Mouse (Mus musculus) B cell, adult 67 days (primary cell): ENCODE data around the gene Pramel6. TPM values are rescaled to one million over a fixed set of nuclear protein-coding genes. Genes with fewer than 3 reads are reported as not detected.

ENCODE experiments used
- total RNA-seq, 2 experiments: library from RNA; stranded (reverse); gene quantifications; 4 replicates each; pipeline ENCODE4 v1.2.4; 2023

Gene Pramel6
- total RNA-seq: not detected

DNA sequence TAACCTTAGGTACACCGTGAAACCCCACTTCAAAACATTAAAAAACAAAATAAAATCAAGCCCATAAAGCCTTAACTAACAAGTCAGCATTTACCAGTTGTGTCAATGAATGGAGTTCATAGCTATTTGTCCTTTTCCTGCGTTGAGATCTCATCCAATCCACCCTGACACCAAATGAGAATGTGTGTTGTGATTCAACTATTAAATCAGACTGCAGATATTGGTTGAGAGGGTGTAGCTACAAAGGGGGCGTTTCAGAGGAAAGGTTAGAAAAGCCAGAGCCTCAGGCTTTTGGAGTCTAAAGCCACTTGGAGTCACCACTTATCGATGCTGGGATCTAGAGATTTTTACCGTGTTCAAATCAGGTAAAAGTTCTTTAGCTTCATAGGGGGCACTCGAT is at the start of gene Pramel6:
Gene Pramel6, plus strand, starts transcription at position 301 of the 400 bp plus-strand sequence.

DNA sequence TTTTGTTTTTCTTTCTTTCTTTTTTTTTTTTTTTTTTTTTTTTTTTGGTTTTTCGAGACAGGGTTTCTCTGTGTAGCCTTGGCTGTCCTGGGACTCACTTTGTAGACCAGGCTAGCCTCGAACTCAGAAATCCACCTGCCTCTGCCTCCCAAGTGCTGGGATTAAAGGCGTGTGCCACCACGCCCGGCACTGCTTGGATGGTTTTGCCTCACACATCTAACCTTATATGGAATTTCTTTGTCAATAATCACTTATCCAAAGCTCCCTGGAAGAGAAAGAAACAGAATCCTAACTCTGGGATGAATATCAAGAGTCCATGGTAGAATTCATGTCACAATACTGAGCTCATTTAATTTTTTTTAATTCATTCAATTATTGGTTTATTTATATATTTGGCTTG is 9.4 kb upstream of the Pramel6 start, which contains the start of gene Pramel7:
Gene Pramel7, minus strand, starts transcription at position 101 of the 400 bp plus-strand sequence.

DNA sequence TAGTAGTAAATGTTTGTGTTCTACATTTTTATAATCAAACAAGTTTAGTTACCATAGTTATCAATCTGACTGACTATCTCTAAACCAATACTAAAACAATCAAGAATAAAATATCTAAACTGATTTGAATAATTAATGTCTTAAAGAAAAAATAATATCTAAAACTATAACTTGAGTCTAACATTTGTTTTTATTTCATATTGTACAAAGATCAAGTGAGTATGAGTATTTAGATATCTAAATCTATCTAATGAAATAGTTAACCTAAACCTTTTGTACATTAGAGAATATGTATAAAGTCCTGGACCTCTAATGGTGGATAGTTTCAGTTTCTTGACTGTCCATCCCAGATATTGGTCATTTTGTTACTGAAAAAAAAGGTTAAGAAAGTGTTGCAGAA is 25.1 kb downstream of the Pramel6 start, which contains the start of gene Olfr153:
Gene Olfr153, plus strand, starts transcription at position 301 of the 400 bp plus-strand sequence.

DNA sequence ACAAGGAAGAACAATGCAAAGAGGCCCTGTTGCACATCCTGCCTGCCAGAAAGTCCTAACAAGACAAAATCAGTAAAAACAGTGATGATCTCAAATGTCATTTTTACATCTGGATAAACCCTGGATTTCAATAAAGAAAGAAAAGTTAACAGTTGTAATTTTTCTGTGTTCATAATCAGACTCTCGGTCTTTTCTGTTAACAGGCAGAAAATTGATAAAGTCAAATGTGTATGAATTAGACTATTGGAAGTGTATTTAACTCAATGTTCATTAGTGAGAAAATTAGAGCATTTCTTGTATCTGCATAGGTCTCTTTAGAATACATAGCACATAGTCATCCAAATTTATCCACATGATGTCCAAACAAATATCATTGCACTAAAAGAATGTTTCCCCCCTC is 39.1 kb downstream of the Pramel6 start, which contains the start of gene Olfr1128:
Gene Olfr1128, minus strand, starts transcription at position 101 of the 400 bp plus-strand sequence.

Other genes with a start within 250 kb of the Pramel6 start
- not detected for gene Olfr1116, start 239.0 kb upstream of the Pramel6 start, total RNA-seq
- not detected for gene Olfr1118, start 199.0 kb upstream of the Pramel6 start, total RNA-seq
- not detected for gene Olfr1120, start 151.8 kb upstream of the Pramel6 start, total RNA-seq
- not detected for gene Olfr1121, start 136.7 kb upstream of the Pramel6 start, total RNA-seq
- gene Olfr1122, start 120.7 kb upstream of the Pramel6 start, total RNA-seq: not detected
- gene Olfr1123, start 89.9 kb upstream of the Pramel6 start, total RNA-seq: not detected
- gene Olfr1124, start 76.3 kb upstream of the Pramel6 start, total RNA-seq: not detected
- not detected for gene Olfr1126, start 52.6 kb upstream of the Pramel6 start, total RNA-seq
- gene Pramel7, start 9.5 kb upstream of the Pramel6 start, total RNA-seq: not detected
- not detected for gene Olfr153, start 25.2 kb downstream of the Pramel6 start, total RNA-seq
- not detected for gene Olfr1128, start 39.0 kb downstream of the Pramel6 start, total RNA-seq
- gene Olfr1129, start 67.3 kb downstream of the Pramel6 start, total RNA-seq: not detected
- gene Olfr1130, start 99.6 kb downstream of the Pramel6 start, total RNA-seq: not detected
- not detected for gene Olfr1131, start 120.5 kb downstream of the Pramel6 start, total RNA-seq
- gene Olfr1132, start 131.0 kb downstream of the Pramel6 start, total RNA-seq: not detected
- gene Olfr1133, start 140.8 kb downstream of the Pramel6 start, total RNA-seq: not detected
- gene Olfr1134, start 151.9 kb downstream of the Pramel6 start, total RNA-seq: not detected
- gene Olfr1135, start 167.1 kb downstream of the Pramel6 start, total RNA-seq: not detected
- gene Olfr1136, start 187.4 kb downstream of the Pramel6 start, total RNA-seq: not detected
- gene Olfr1137, start 206.6 kb downstream of the Pramel6 start, total RNA-seq: not detected
- gene Olfr1138, start 233.4 kb downstream of the Pramel6 start, total RNA-seq: not detected
- gene Olfr1140, start 237.2 kb downstream of the Pramel6 start, total RNA-seq: not detected
- not detected for gene Olfr1141, start 247.4 kb downstream of the Pramel6 start, total RNA-seq